Mouse (Mus musculus): ENCODE results near the gene Flywch2.
"Not testable (repeated sequence)": the region's sequence is repeated elsewhere in the genome, so short reads cannot be mapped to it uniquely, and the experiment has no call there.

The Flywch2 gene

GRCm38 (mm10) chr17:23790269-23791078 is 4.6 kb upstream of the Flywch2 start, which contains the start of gene Srrm2:
Srrm2 (plus strand) TSS chr17:23790532.
- peak; percentile 51 to 79 for DNase-seq

GRCm38 (mm10) chr17:23789749-23790268 is 3.9 kb upstream of the Flywch2 start:
- DNase-seq = no peak

GRCm38 (mm10) chr17:23788973-23789372 is 3.1 kb upstream of the Flywch2 start:
- no peak for DNase-seq

- peak; percentile 22 to 43 for DNase-seq
These were observed 640 bp upstream of the Flywch2 start for GRCm38 (mm10) chr17:23786510-23786931.

GRCm38 (mm10) chr17:23783352-23783751 is 2.5 kb downstream of the Flywch2 start:
- DNase-seq = no peak

GRCm38 (mm10) chr17:23778447-23778846 is 7.4 kb downstream of the Flywch2 start:
- DNase-seq = no peak

GRCm38 (mm10) chr17:23777141-23777540 is 8.7 kb downstream of the Flywch2 start:
- DNase-seq = peak in 1 of 2 experiments; percentile 15

GRCm38 (mm10) chr17:23776216-23776615 is 9.7 kb downstream of the Flywch2 start:
- DNase-seq = no peak

- DNase-seq = peak; percentile 91 to 95
These were observed 11.8 kb downstream of the Flywch2 start for GRCm38 (mm10) chr17:23774090-23774489.

- DNase-seq = no peak
These were observed 12.2 kb downstream of the Flywch2 start for GRCm38 (mm10) chr17:23773676-23774075.

- not testable (repeated sequence) for DNase-seq
These were observed 13.7 kb downstream of the Flywch2 start for GRCm38 (mm10) chr17:23772219-23772556.

GRCm38 (mm10) chr17:23771284-23772218 is 14.3 kb downstream of the Flywch2 start, which contains the start of gene Flywch1:
Flywch1 (minus strand) TSS chr17:23771602.
- DNase-seq = peak; percentile 98 to 99

- no peak for DNase-seq
These were observed 15.0 kb downstream of the Flywch2 start for GRCm38 (mm10) chr17:23770896-23771283.

- DNase-seq = no peak
These were observed 15.4 kb downstream of the Flywch2 start for GRCm38 (mm10) chr17:23770493-23770892.

GRCm38 (mm10) chr17:23762976-23763375 is 22.9 kb downstream of the Flywch2 start:
- DNase-seq = no peak

- no peak for DNase-seq
These were observed 24.7 kb downstream of the Flywch2 start for GRCm38 (mm10) chr17:23761155-23761554.

- no peak for DNase-seq
These were observed 25.6 kb downstream of the Flywch2 start for GRCm38 (mm10) chr17:23760231-23760630.

GRCm38 (mm10) chr17:23758801-23759200 is 27.1 kb downstream of the Flywch2 start:
- peak in 1 of 2 experiments; percentile 59 for DNase-seq

GRCm38 (mm10) chr17:23757581-23757980 is 28.3 kb downstream of the Flywch2 start:
- no peak for DNase-seq

- DNase-seq = peak; percentile 46 to 49
These were observed 30.2 kb downstream of the Flywch2 start for GRCm38 (mm10) chr17:23755689-23756088.

- DNase-seq = no peak
These were observed 36.3 kb downstream of the Flywch2 start for GRCm38 (mm10) chr17:23749400-23750191.
